Mouse (Mus musculus): ENCODE results near the gene Tubg1.

The Tubg1 gene

DNA sequence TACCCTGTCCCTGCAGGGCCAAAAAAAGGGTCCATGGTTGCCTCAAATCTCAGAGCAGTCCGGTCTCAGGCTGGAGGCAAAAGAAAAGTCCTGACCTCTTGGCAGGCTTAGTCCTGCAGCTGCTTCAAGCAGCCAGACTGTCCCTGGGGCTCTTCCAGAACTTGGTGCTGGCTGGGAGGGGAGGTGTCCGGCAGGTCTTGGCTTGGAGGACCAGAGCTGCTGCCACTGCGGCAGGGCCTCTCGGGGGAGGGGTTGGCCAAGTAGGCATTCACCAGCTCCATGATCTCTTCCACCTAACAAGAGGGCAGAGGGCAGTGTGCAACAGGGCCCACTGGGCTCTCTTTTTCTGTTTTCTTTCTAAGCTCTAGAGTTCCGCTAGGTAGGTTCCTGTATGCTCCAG, 43.0 kb downstream of the Tubg1 start:
- no peak for ATAC-seq (ENCODE audit: insufficient number of reproducible peaks, low FRiP score, low TSS enrichment)

DNA sequence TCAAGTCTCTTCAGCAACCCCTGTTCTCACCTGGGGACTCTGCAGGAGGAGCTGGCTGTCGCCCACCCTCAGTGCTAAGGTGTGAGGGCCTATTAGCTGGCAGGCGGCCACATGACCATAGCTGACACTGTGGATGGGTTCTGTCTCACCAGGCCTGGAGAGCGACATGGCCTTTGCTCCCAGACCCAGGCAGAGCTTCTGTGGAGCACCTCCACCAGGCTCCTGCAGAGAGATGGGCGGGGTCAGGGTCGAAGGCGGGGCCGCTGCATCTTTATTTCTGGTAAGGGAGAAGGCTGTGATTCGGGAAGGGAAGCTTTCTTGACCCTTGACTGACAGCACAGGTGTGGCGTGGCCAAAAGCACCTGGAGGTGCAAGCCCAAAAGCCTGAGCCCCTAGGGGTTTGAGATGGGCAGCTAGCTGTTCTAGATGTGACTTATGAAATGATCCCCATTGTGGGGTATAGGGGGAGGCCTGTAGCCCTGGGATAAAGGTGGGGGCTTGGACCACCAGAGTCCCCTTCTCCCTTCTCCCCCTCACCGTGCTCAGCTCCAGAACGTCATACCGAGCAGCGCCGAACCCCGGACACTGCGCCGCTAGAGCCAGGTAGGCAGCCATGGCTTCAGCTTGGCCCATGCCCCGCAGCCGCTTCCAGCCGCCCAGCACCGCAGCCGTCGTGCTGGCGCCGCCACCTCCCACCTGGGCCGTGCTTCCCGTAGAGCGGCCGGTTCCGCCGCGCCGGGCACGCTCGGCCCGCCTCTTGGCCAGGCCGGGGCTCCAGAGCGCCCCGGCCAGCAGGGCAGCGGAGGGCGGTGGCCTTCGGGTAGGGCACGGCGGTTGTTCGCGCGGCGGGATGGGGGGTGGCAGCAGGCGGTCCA, 44.0 kb downstream of the Tubg1 start:
- no peak for ATAC-seq (ENCODE audit: insufficient number of reproducible peaks, low FRiP score, low TSS enrichment)

DNA sequence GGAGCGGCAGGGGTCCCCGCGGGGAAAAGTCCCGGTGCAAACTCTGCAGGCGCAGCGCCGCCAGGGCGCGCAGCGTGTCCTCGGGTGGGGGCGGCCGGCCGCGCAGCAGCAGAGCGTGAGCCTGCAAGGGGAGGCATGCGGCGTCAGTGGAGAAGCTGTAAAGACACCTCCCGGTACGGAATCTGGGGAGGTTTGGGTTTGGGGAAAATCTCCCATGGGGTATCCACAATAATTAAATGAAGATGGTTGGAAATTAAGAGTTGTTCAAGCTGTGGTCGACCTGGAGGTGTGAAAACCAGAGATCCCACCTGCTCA, 44.6 kb downstream of the Tubg1 start:
- no peak for ATAC-seq (ENCODE audit: insufficient number of reproducible peaks, low FRiP score, low TSS enrichment)

DNA sequence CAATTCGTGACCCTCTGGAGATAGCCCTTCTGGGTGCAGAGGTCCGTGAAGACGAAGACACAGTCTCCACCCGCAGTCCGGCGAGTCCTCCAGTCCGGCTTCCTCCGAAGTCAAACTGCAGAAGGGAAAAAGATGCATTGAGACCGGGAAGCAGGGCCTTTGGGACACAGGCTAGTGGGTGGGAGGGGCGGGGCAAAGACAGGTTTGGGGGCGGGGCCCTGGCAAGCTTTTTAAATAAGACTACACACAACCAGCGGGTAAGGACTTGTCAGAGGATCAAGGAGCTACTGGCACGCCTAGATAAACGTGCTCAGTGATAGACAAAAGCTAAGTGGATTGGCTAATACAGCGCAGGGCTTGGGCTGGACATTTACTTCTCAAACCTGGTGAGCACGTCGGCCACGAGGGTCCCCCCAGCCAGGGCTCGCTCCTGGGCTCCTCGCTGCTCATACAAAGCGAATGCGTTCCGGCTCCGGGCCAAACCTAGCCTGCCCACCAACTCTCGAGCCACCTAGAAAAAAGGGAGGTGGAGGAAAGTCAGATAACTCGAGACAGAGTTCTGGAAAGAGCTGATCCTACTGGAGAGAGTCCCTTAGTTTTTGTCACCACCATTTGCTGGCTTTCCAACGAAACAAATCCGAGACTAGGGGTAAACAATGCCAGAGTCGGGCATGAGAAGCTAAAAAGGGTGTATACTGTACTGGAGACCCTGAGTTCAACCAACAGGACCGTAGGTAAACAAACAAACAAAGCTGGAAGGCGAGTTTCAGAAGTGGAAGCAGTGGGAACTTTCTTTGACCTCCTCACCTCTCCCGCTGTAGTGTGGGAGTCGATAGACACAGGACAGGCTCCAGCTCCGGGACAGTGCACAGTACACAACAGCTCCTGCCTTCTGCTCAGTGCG, 45.2 kb downstream of the Tubg1 start:
- ATAC-seq (ENCODE audit: insufficient number of reproducible peaks, low FRiP score, low TSS enrichment): no peak

DNA sequence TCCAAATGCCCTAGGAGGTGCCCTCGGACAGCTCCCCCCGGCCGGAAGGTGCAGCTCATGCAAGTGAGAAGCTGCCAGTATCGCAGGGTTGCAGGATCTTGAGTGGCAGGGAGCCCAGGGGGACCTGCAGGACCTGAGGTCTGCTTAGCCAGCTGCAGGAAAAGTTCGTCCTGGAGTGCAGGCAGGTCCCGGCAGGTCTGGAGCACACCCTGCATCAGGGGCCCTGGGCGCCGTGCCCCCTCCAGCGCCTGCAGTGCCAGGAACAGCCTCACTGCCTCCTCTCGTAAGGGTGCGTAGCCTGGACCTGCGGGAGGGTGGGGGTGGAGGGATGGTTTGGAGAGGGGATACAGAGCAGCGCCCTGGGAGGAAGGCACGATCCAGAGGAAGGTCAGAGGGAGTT, 46.6 kb downstream of the Tubg1 start:
- no peak for ATAC-seq (ENCODE audit: insufficient number of reproducible peaks, low FRiP score, low TSS enrichment)

DNA sequence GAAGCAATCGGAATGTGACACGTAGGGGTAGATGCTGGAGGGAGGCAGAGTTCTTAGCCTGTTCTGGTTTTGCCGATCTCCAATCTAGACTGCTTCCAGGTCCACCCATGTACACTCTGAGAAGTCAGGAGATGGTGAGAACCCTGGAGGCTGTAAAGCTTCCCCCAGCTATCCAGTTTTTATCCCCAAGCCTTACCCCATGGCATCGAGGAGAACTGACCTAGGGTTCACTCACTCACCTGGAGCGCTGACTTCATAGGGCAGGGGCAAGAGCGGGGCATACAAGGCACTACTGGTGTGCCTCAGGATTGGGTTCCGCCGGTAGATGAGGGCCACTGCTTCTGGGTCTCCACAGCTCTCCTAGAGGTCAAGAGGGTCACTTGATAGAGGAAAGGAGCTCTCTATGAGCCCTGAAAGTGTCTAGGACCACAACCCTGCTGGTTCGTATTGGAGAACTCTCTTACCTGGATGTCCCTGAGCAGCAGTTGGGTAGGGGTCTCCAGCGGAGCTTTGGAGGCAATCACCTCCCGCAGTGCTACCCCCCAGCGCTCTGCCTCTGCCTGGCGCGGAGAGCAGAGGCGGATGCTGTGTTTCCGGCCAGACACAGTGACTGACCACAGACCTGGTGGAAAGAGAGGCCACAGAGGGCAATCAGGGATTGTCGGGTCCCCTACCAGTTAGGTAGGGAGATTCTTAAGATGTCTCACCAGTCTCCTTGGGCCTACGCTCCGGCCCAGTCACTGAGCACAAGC, 47.6 kb downstream of the Tubg1 start:
- no peak for ATAC-seq (ENCODE audit: insufficient number of reproducible peaks, low FRiP score, low TSS enrichment)

DNA sequence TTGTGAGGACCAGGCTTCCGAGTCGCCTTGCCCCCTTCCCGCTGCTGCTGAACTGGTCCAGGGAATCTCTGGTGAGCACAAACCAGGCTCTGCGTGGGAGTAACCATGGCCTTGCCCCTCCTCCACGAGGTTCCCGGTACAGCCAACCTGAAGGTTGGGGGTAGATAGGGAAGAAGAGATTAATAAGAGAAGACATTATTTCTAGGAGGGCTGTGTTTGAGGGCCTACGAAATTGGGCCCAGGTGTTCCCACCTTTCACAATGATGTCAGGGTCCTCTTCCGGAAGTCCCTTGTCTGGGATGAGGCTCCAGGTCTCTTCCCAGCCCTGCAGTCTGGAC, 48.2 kb downstream of the Tubg1 start:
- ATAC-seq (ENCODE audit: insufficient number of reproducible peaks, low FRiP score, low TSS enrichment): no peak

DNA sequence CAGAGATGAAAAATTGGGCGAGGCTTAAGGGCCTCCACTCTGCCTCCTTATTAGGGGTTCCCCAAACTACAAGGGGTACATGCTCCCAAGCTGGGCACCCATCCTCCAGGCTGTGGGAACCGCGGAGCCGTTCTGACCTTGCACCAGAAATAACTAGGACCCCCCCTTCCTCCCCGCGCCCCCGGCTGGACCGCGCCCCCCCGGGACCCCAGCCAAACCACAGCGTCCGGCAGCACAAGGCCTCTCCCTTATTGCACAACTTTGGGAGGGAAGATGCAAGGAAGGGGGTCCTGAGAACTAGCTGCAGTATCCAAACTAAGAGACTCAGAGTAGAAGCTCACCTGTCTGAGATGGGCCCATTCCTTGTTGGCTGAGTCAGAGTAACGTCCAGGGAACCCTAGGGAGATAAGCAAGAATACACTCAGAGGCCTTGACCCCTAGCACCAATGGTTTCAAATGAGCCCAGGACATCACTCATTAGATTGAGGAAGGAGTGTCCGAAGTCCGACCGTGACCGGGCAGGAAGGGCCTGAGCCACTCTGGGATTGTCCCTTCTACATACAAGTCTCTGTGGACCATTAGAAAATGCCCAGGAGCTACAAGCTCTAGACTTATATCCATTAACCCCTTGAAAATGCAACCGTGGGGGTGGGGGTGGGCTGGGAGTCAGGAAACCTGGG, 48.7 kb downstream of the Tubg1 start:
- no peak for ATAC-seq (ENCODE audit: insufficient number of reproducible peaks, low FRiP score, low TSS enrichment)

DNA sequence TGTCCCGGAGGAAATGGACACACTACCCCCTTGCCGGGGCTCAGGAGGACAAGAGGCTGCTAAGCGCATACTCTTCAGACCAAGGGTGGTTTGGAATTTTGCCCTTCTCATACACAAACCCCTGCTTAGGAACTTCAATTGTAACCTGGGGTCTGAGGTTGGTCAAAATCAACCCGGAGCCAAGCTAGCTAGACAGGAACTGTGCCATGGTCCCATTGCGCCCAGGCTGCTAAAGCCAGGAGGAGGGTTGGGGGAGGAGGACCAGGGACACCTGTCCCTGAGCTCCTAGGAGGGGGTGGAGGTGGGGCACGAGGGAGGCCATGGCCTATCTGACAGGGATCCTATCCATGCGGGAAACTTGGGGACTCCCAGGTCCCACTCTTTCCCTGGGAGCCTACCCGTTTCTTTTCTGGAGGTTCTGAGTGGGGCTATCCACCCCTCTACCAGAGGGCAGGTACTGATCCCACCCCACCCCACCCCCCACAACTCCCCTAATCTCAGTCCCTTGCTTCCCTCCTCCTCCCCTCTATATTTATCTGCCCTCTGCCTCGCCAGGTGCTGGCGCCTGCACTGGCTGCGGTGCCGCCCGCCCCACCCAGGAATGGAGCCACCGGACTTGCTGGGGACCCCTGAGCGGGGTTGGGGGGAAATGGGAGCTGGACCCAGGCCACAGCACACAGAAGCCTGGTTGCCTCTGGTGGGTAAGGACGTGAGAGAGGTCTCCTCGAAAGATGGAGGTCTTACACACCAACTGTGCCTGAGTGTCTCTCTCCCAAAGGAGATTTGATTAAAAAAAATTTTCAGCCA, 49.8 kb downstream of the Tubg1 start:
- no peak for ATAC-seq (ENCODE audit: insufficient number of reproducible peaks, low FRiP score, low TSS enrichment)

DNA sequence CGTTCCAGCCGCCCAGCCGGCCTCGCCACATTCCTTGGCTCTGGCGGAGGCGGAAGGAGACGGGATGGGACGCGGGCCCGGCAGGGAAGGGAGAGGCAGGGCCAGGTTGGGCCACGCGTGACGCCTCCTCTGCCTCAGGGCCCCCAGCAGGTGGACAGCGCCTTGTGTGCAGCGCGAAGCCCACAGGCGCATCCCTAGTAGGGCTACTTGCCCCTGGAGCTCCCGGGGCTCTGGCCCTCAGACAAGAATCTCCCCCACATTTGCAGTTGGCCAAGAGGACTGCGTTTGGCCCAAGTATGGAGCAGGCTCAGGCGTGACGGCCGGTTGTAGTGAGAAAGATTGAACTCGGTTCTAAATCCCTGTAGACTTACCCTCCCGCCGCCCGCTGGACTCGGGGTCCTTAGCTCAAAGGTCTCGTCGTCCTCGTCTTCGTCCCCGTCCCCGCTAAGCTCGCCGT, 50.6 kb downstream of the Tubg1 start, which contains the start of gene Cntnap1:
Gene Cntnap1, plus strand, starts transcription at position 170 of the 457 bp plus-strand sequence.
- no peak for ATAC-seq (ENCODE audit: insufficient number of reproducible peaks, low FRiP score, low TSS enrichment)

DNA sequence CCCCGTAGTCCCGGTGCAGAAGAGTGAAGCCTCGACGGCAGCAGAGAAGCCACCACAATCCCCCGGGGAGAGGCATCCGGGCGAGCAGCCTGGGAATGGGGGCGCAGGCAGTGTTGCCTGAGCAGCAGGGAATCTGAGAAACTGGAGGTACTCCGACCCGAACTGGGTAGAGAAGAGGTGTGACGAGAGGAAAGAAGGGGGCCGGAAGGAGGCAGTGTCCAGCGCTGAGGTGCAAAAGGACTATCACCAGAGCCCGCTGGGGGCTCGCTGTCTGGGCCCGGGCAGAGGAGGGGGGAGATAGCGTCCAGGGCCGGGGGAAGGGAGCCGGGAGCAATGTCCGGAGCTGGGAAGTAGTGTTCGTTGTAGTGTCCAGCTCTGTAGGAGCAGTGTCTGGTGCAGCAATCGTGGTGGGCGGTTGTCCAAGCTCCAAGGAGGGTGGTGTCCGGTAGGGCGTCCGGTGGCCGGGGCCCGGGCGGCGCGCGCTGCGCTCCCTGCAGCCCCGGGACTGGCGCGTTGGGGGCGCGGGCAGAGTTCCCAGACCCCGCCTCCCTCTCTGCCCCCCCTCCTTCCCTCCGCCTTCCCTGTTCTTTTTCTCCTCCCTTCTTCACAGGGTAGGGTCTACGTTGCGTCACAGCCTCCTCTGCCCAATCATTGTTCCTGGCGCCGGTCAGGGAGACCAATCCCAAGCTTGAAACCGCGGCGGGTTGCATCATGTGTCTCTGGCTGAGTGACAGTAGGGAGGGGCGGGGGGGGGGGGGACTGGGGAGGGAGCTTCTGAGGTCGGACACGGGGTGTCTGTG, 51.3 kb downstream of the Tubg1 start, which contains the start of gene Plekhh3:
Gene Plekhh3, minus strand, starts transcription at position 541 of the 800 bp plus-strand sequence.
- peak; percentile 71 for ATAC-seq (ENCODE audit: insufficient number of reproducible peaks, low FRiP score, low TSS enrichment)

DNA sequence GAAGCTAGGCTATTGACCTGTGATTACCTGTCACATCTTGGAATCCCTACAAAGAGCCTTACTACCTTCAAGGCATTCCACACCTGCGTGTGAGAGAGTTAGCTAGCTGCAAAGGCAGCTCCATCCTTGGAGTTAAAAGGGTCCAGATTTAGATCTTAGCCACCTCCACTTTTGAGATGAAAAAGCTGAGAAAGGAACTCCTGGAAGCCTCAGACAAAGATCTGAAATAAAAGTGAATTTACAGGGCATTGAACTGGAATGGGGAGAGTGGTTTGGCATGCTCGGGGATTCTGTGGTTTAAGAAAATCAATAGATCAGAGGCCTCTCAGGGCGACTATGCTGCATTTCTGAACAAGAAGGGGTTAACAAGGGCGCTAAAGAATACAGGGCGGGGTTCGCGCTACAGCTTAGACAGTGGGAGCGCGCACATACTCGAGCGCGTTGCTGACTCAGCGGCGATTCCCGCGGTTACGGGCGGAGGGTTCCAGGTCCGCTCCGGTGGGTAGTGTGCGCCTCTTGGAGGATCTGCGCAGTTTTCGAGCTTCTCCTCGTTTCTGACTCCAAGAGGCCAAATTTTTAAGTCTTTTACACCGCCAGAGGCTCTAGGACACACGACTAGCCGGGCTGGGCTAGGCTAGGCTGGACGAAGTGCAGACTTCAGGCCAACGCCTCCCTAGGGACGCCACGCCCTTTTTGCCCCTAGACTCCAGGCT, 52.1 kb downstream of the Tubg1 start:
- ATAC-seq (ENCODE audit: insufficient number of reproducible peaks, low FRiP score, low TSS enrichment): no peak

DNA sequence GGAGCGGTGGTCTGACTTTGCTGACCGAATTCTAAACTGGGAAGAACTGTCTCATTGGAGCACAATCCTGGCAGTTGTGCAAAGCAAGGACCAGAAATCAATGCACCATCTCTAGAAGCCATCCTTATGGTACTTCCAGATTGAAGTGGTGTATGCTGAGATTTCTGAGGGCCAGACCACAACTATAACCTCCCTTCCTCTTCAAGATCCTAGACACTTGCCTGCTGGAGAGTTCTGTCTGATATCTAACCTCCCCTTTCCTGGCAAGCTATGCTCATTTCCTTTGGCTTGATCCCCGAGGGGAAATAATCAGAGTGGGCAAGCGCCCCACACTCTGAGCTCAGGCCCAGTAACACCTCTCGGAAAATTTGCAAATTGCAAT, 52.7 kb downstream of the Tubg1 start:
- no peak for ATAC-seq (ENCODE audit: insufficient number of reproducible peaks, low FRiP score, low TSS enrichment)

DNA sequence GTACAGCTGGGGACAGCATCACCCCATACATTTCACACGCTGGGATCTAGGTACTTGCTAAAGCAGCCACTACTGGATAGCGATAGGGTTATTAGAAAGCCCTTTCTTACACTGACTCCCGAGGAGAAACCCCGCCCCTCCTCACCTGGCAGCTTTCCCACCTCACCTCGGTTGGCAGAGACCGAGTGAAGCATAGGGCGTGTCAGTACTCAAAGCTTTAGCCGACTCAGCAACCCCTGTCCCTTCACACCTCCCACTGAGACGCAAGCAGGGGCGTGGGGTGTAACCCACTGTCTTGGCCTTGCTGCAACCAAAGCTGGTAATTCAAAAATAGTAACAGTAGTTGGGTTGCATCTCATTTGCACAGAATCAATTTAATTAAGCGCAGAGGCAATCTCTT, 53.4 kb downstream of the Tubg1 start:
- no peak for ATAC-seq (ENCODE audit: insufficient number of reproducible peaks, low FRiP score, low TSS enrichment)

DNA sequence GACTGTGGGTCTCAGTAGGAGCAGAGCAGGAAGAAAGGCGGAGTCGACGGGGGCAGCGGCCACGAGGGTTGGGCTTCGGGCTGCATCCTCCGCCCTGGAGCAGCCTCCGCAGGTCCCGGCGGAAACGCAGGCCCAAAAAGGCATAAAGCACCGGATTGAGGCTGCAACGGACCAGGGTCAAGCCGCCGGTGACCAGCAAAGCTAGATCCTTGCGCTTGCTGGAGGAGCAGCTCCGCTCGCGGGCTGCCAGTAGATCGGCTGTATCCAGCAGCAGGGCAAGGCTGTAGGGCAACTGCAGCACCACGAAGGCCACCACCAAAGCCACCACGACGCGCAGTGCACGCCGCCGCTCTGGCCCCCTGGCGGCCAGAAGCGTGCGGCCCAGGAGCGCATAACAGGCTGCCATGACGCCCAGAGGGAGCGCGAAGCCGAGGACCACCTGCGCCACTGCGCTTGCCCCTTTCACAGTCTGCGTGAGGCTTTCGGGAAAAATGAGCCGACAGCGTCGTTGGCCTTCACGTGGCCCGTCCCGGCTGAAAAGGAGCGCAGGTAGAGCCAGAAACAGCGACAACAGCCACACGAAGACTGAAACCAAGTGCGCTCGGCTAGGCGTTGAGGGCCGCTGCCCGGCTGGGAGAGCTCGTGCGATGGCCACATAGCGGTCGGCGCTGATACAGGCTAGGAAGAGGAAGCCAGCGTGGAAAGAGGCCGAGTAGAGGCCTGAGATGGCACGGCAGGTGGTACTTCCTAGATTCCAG, 54.1 kb downstream of the Tubg1 start:
- no peak for ATAC-seq (ENCODE audit: insufficient number of reproducible peaks, low FRiP score, low TSS enrichment)

DNA sequence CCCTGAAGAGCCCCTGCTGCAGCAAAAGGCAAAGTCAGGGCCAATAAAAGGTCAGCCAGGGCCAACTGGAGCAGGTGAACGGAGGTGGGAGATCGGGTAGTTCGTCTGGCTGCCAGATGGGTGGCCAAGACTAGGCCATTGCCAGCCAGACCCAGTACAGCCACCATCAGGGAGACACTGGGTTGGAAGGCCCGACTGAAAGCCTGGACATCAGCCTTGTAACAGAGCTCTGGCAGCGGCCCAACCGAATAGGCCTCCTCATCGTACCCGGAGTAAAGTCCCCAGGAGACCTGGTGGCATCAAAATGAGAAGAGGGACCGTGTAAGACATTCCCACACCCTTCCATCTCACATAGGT, 54.6 kb downstream of the Tubg1 start:
- no peak for ATAC-seq (ENCODE audit: insufficient number of reproducible peaks, low FRiP score, low TSS enrichment)

DNA sequence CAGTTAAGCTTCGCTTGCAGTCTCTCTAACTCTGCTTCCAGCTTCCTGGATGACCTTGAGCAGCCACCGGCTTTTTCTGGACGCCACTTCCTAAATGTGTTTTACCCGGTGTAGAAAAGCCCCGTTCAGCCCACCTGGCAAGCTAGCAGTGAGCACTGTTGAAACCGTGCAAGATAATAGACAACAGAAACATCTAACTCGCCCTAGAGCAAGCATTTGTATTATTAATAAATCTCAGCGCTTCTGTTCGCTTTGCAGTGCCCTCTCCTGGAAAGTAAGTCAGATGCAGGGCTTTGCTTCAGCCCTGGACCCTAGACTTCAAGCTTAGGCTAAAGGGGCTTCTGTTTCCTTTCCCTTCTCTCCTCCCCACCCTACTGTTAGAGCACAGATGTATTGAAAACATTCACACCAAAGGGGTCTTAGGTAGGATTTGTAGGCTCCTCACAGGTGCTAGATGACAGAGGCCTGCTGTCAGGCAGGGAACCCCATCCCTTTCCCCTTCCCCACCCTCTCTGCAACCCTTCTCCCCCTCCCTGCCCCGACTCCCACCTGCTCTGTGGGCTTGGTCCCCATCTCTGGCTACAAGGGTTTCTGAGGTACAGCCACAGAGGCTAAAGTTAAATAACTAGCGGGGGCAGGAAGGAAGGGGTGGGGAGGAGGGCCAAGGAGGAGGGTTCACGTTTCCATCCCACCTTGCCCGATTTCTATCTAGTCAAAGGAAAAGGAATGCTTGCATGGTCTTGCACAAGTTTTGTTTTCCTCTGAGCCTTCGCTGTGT, 55.3 kb downstream of the Tubg1 start, which contains the start of gene Ccr10:
Gene Ccr10, minus strand, starts transcription at position 593 of the 778 bp plus-strand sequence.
- no peak for ATAC-seq (ENCODE audit: insufficient number of reproducible peaks, low FRiP score, low TSS enrichment)
